Mouse (Mus musculus) retina, embryonic 14.5 days (tissue): ENCODE measurements around the gene Krtap24-1.

ENCODE experiments used
- DNase-seq: peaks from one replicate; pipeline ENCODE4 v3.0.0-alpha.2; 2015; ENCODE audit warnings: low spot score

The Krtap24-1 gene

DNA sequence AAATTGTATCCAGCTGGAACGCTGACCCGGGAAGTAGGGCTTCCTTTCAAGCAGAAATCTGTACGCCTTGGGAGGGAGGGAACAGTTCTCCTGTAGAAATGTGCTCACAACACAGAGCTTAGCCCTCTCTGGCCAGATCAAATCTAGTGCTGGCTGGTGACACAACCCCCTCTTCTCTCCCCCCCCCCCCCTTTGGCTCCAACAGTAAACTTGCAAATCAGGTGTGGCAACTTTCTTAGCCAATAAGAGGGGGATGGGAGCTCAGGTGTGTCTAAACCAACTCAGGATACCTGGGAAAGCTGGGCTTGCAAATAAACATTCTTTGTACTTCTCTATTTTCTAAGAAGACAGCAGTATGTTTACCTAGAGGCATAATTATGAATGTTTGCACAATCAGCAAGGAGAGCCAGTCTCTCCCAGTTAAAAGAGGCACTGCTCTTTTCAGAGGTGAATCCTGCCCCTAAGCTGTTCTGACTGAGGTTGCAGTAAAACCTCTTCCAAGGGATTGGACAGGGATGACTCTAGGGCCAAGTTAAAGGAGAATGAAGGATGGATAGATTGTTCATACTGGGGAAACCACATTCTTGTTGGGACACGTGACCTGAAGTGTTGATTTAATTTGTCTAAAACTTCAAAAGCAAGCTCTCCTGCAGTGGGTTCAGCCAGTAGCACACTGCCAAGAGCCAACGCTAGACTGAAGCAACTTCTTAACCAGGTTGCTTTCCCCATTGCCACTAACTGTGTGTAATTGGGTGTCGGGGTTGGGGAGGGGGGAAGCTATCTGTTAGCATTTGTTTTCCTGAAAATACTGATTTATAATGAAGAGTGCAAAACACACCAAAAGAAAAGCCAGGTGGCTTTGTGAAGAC is 48.8 kb downstream of the Krtap24-1 start, which contains the start of gene Cldn8:
Gene Cldn8, minus strand, starts transcription at position 139 of the 869 bp plus-strand sequence.
- no peak for DNase-seq

DNA sequence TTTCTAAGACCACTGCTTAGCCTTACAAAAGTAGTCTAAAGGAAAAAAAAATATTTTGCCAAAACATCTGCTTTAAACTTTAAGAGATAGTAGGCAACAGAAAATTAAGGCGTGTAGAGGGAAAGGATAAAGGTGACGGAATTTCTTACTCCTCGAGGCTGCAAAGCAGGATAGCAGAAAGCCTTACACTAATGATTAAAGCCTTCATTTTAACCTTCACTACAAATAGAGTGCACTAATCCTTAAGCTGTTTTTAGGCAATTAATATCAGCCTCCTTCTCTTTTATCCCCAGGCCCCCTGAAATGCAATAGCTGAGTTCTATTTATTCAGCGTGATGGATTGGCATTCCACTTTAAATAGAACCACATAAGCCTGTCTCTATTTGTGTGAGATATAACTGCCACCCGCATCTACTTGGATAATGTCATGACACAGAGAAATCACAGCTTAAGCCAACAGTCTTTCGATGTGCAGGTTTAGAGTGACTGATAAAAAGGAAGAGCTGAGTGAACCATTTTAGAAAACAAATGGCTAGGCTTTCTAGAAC is 50.4 kb downstream of the Krtap24-1 start:
- no peak for DNase-seq
